Mouse (Mus musculus) layer of hippocampus, postnatal 14 days (tissue): ENCODE results near the gene Krtcap2. TPM values are rescaled to one million over a fixed set of nuclear protein-coding genes. Genes with fewer than 3 reads are reported as not detected.

Experiments
- DNase-seq, 2 experiments: peaks; one replicate each; pipeline ENCODE4 v3.0.0; 2021 to 2022; ENCODE audit warnings: low spot score in 2 of 2, mixed read lengths in 1 of 2
- total RNA-seq, 2 experiments: library from RNA; stranded (reverse); gene quantifications; 2 replicates each; pipeline ENCODE4 v1.2.3; 2021

Gene Krtcap2
- total RNA-seq, 2 experiments from 2014 or later = 77.3 to 90.2 TPM

DNA sequence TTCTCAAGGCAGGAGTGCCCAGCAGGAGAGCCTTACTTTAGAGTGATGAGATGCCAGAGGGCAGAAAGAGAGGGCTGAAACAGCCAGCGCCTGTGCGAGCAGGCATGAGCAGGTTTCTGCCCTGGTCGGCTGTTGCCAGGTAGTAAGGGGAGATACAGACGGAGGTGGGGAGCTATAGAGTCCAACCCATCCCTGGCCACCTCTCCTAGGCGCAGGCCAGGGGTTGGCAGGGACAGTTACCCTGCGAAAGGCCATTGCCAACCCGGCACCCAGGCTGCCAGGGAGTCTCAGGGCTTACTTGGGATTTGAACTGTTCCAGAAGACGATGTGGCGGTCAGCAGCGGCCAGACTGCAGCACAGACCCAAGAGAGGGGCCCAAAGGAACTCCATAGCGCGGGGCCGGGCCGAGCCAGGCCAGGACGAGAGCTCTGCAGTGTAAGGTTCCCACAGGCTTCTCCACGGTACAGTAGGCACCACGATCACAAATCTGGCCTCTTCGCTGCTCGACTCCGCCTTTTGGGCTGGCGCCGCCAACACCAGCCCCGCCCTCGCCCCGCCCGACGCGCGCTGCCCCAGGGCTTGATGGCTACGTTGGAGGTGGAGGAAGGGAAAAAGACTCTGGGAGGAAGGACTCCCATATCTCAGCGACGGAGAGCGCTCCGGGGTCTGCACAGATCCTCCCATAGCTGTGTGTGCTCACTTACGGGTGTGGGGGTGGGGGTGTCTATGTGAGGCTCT, 33.6 kb downstream of the Krtcap2 start:
- peak; percentile 70 to 75 for DNase-seq

DNA sequence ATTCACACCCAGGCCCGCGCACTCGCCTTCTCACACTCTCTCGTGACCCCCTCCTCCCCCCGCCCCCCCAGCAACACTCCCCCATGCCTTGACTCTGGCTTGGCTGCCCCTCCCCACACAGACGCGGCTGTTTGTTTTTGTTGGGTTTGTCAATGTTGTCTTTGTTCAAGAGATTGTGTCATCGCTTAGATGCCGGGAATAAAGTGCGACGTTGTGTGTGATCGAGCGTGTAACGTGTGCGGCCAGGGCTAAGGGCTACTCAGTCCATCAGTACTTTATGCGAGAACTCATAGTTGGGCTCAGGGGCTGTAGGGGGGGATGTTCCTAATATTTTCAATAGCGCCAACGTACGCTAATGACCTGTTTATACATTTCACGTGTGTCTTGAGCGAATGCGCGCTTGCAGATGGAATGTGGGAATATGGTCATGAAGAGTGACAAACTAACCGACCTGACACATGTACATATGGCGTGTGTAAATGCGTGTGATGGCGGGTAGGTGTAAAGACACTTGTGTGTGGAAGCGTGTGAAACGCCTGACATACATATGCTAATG, 34.4 kb downstream of the Krtcap2 start:
- no peak for DNase-seq

DNA sequence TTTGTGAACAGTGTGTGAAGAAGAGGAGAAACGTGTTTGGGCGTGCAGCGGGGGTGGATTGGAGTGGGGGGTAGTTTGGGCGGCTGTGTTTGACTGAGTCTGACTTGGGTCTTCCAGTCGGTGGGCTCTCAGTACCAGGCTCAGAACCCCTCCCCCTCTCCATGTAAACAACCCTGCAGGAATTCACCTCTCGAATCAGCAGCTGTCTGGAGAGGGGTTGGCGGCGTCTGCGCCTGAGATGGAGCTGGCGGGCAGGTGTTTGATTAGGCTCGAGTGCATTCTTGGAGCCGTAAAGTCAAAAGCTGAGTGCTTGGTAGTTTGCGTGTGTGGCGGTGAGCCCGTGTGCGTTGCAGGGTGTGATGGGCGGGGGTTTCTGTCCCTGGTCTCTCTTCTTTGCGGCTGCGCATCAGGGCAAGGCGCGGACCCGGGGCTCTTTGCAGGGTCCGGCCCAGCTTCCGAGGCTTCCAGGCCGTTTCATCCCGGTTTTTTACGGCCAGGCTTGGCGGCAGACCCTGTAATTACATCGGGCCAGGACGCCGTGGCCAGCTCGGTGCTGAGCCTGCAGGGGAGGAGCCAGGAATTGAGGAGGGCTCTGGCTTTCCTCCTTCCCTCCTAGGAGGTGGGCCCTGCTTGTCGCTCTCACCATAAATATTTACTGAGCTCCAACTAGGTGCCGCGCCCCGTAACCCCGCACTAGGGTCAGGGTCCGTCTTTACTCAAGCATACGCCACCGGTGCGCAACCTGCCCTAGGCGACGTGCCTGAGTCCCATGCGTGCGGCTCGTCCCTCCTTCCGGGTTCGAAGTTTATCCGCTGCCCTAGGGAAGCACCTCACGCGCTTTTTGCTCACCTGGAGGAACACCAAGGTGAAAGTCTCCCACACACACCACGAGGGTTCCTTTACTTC, 35.1 kb downstream of the Krtcap2 start, which contains the start of gene Efna1:
Gene Efna1 (minus strand): TSS at position 537 of the 906 bp plus-strand sequence.
- DNase-seq = peak in 1 of 2 experiments; percentile 35

DNA sequence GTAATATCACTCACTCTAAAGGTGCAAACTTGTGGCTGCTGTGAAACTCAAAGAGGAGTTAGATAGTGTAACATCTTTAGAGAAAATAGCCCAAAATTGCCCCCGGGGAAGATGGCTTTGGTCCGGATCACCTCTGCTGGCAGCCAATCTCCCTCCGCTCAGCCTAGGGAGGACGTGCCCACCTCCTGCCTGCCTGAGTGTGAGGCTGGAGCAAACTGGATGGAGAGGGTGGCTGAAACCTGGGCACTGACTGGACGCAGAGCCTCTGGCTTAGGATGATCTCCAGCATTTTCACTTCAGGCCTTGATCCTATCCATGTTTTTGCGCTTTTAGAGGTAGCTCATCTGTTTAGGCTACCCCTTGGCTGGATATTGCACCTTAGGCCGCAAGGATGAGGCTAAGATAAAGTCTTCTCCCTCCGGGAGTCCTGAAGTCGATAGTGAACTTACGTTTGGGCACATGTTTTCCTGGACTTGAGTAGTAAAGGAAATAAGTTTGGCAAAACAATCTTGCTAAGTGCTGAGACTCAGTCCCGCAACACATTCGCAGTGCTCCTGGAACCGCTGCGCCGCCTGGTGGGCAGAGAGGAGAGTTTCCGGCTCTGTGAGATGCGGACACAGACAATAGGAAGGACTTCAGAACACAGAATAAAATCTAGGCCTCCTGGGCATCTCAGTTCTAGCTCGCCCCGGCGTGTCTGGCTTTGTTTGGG, 36.0 kb downstream of the Krtcap2 start:
- DNase-seq = peak; percentile 81 to 88

DNA sequence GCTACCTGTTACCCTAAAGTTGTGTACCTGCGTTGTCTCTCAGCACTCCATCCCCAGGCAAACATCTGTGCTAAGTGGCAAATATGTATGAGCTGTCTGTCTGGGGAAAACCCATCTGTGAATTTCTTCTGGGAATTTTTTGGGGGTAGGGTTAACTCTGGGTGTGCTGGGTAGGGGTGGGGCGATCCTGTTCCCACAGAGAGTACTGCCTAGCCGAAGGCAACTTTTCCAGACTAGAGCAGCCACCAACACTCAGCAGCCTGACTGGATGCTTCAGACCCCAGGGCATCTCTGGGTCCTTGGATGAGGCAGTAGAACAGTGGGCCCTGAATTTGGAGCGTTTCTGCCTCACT, 36.5 kb downstream of the Krtcap2 start:
- DNase-seq = no peak

DNA sequence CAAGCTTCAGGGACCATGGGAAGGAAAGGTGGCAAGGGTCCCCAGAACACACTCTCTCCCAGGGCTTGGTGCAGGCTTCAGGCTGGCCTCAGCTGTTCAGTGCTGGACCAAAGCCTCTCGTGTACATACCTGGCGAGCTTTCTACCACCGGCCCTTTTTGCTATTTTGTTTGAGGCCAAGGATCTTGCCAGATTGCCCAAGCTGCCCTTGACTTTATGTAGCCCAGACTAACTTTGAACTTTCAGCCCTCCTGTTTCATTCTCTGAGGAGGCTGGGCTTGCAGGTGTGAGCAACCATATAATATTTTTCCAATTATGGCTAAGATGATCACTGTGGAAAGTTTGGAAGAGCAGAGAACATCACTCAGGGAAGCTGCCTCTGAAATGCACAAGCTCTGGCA, 38.5 kb downstream of the Krtcap2 start:
- no peak for DNase-seq

DNA sequence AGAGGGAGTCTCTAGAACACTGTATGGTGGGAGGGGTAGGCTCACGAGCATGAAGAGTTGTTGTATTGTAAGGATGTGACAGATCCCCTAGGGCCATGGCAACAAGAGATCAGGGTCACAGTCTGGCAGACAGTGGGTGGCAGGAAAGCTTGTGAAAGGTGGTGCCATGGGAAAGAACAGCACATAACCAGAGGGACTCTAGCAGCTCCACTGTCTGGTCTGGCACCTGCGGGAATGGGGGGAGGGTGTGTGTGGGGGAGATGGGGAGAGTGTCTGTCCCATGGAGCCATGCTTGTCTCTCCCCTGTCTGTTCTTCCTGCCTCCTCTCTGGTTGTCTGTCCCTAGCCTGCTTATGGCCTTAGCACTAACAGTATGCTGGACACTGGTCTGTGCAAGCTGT, 39.8 kb downstream of the Krtcap2 start:
- DNase-seq = no peak

DNA sequence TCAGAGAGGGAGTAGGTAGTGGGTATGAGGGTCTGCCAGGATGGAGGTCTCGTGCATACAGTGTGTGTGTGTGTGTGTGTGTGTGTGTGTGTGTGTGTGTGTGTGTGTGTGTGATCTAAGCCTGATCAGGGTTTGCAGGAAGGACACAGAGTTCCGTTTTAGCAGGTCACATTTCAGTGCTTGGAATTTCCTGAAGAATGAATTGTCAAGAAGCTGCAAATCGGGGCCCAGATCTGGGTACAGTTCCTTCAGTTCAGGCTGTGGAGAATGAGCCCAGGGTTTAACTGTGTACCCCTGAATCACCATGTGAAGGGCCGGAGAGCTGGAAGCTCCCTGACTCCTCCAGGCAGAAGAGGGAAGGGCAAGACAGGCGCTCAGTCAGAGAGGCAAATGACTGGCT, 41.5 kb downstream of the Krtcap2 start:
- no peak for DNase-seq

DNA sequence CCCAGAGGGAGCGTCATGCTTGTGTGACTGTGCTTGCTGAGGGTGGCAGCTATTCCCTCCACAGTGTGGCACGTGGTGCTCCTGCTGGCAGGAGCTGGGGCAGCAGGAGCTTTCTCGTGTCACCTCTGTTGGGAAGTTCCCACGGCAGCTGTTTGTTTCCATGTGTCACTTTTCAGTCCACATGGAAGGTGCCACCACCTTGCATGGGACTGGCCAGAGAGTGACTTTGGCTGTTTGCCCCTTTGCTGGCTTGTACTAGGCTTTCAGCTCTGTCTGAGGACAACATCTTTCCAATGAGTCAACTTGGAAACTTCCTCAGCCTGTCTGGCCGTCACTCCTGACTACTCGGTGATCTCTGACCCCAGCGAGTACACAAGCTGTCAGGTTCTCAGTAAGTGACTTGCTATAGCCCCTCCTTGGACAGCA, 42.8 kb downstream of the Krtcap2 start:
- no peak for DNase-seq

DNA sequence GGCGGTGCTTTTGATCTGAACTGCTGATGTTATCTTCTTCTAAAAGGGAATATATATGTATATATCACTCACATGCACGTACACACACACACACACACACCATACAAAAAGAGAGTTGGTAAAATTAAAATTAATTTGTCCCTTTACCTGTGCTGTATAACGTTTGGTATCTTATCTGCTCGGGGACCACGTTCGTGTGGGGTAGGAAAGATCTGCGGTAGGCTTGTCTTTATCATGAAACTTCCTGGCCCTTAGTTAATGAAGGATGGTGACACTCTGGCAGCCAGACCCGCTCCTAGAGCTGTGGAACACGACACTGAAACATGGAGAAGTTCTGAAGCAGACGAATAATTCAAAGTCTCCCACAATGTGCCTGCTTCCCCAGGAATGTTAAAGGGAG, 46.1 kb downstream of the Krtcap2 start:
- DNase-seq = no peak

DNA sequence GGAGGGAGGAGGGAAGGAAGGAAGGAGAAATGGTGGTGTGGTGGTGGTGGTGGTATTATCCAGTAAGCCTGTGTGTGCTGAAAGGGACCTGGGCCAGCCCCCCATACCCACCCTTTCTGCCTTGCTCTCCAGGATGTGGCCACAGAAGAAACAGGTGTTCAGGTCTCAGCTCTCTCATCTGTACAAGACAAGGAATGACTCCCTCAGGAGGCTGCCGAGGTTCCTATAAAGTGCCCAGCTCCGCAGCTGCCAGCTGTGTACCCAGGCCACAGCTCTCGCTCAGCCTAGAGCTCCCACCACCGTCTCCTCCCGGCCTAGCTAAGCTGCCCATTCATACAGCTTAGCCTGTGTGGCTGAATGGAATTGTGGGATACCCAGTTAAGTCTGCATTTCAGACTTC, 46.5 kb downstream of the Krtcap2 start:
- no peak for DNase-seq

DNA sequence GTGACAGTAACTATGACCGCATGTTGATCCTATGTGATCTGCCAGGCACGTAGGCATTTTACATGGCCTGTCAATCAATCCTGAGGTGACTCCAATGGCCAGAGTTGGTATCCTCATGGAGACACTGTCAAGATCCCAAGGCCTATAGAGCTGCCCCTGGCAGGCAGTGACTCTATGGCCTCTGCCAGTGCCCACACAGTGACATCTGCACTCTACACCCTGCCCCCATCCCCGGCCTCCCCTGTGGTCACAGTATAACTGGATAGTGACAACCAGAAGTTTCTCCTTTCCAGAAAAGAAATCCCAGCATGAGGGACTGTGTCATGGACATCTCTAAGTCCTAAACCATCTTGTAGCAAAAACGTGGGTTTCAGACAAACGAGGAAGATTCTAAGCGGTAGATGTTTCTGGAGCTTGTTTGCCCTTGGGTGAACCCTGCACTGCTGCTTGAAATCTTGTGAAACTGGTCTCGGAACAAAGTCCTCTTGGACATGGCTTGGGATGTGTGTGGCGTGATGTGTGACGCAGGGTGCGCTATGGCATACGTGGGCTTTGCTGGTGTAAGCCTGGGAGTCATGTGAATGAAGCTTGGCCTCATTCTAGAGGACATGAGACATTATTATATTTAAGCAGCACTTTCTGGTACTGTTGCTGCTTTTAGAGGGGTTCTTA, 47.6 kb downstream of the Krtcap2 start:
- DNase-seq = no peak

DNA sequence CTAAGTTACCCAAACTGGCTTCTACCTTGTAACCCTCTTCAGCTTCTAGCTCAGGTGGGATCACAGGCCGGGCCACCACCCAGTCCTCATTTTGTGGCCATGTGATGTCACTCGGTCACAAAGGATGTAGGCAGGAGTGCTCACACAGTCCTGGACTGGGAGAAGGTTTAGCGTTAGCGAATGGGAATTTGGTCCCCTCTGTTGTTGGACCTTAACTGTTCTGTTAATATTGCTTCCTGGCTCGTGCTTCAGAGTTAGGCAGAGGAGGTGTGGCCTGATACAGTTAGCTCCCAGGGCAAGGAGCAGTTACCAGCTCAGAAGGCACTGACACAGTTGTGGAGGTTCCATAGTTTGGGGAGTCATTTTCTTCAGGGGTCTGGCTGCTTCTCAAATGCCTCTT, 48.4 kb downstream of the Krtcap2 start:
- DNase-seq = no peak

DNA sequence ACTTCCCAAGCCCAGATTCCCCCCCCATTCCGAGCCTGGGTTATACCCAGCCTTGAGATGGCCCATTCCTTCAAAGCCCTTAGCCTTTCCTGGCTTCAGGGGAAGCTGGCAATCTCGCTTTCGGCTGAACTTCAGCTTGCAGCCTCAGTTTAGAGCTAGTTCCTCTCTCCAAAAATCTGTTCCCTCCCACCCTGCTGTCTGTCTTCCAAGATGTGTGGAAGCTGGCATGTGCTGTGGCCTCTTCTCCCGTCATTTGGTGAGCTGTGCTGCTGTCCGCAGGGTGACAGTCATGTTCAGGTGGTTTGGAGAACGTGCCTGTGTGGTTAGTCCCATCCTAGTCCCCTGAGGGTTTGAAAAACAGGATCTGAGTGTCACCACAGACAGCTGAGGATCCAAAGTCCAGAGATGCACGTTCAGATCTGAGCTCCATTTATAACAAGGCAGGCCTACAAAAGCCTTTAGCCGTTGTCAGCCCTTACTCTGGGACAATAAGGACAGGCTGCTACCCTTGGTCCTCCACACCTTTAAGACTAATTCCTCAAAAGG, 50.0 kb downstream of the Krtcap2 start:
- DNase-seq = no peak

DNA sequence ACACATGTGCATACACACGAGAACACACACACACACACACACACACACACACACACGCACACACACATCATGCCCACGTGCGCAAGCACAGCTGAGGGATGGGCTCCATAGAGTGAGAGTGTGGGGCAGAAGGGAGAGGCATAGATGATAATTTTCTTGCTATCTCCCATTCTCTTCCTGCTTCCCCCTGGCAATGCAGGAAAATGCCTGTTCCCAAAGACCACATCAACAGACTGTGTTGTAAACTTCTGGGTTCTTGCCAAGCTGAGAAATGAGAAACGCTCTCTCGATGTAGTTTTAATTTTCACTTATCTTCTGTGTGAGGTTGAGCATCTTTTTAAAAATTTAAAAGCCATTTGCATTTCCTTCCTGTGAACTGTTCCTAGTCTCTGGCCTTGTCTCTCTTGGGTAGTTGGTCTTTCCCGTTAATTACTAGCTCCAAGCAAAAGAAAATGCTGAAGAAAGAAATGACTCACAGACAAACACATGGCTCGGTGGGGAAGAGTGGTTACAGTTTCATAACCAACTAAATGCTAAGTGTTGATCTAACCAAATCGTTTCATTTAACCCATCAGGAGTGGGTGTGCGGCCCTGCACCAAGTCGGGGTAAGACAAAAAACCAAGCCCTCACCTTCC, 51.1 kb downstream of the Krtcap2 start:
- DNase-seq = no peak

DNA sequence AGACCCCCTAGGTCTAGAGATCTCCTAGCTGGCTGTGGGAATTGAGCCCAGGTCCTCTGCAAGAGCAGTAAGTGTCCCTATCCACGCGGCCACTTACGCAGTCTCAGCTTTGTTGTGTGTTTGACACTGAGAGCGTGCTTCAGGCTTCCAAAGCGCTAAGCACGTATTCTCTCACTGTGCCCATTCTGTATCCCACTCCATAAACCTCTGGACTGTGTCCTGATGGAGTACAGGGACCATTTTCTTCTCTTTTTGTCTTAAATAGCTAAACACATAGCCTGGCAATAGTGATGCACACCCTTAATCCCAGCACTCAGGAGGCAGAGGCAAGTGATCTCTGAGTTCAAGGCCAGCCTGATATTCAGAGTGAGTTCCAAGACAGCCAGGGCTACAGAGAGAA, 53.1 kb downstream of the Krtcap2 start:
- no peak for DNase-seq

DNA sequence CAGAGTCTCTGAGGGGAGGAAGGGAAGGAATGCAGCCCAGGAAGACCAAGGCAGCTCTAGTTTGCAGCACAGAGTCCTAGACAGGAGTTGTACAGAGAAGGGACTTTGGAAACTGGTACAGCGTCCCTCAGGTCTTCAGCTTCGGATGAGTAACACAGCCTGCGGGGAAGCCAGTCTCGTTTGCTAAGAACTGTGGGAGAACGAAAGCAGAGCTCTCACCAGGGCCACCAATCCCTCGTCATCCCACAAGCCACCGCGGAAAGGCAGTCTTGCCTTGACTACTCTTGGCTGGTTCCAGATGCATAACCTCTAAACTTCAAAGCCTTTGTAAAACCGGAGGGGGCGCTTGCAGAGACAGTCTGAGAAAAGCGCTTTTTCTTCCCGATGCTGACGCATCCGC, 53.7 kb downstream of the Krtcap2 start:
- DNase-seq = no peak
